Mouse (Mus musculus): ENCODE measurements at regions not wholly inside any gene's neighbourhood (a gene's known extent, or its start where the extent isn't known, plus 50 kb on each side); places are given as distances from the start of the nearest gene placed in this dataset.

DNA sequence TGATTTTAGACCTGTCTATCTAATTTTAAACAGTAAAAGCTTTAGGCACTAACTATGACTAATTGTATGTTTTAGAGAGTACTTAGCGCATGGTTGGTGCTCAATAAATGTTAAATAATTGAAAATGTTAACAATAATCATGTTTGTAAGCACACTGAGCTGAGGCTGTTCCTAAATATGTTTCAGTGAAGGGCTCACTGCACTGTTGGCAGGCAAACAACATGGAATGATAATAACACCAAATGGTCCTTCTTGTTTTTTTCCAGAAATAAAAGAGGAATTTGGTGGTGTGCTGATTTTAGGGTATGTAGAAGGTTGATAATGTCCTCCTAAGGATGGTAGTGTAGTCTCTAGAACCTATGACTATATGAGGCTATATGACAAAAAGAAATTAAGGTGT lies 72.0 kb upstream of the Gm10260 start:
- 73% methylated on average over 1 of the region's 1 CpGs for WGBS
- no peak overlapping the region for H3K27ac ChIP-seq (ENCODE audit: low read depth, low read length)
- no peaks in the 10 kb centered on the region for H3K9me3 ChIP-seq (ENCODE audit: control insufficient read depth)
- H3K4me3 ChIP-seq (ENCODE audit: low read depth, low read length): no peak overlapping the region
- no peaks in the 10 kb centered on the region for H3K36me3 ChIP-seq (ENCODE audit: control insufficient read depth, insufficient read depth)
- ATAC-seq: no peak
- H3K27me3 ChIP-seq (replicated peaks; ENCODE audit: control insufficient read depth, insufficient read depth, low read length): no peaks in the 10 kb centered on the region
- peaks cover 6% of the 10 kb centered on the region; the same call in 1 of the 2 replicates for H3K4me1 ChIP-seq (replicated peaks; ENCODE audit: control insufficient read depth, insufficient read depth, low read length)
- no peak overlapping the region for H3K9ac ChIP-seq (ENCODE audit: low read depth, low read length)
- H3K4me2 ChIP-seq (replicated peaks; ENCODE audit: low read depth): no peak overlapping the region
- TF ChIP-seq CTCF (IDR thresholded peaks at IDR 0.05; ENCODE audit: low read depth): no peak

- no peak overlapping the region for H3K9ac ChIP-seq (ENCODE audit: low read depth, low read length)
- H3K36me3 ChIP-seq (ENCODE audit: control insufficient read depth, insufficient read depth): no peaks in the 10 kb centered on the region
- H3K4me2 ChIP-seq (replicated peaks; ENCODE audit: low read depth): no peak overlapping the region
- H3K4me1 ChIP-seq (replicated peaks; ENCODE audit: control insufficient read depth, insufficient read depth, low read length): 0 out of 2 replicates have a peak, but pooled peaks cover 2% of the 10 kb centered on the region
- 66% methylated on average over 5 of the region's 5 CpGs for WGBS
- no peak for TF ChIP-seq CTCF (IDR thresholded peaks at IDR 0.05; ENCODE audit: low read depth)
- ATAC-seq: no peak
- H3K27ac ChIP-seq (ENCODE audit: low read depth, low read length): no peak overlapping the region
- no peak overlapping the region for H3K4me3 ChIP-seq (ENCODE audit: low read depth, low read length)
- H3K9me3 ChIP-seq (ENCODE audit: control insufficient read depth): no peaks in the 10 kb centered on the region
- H3K27me3 ChIP-seq (replicated peaks; ENCODE audit: control insufficient read depth, insufficient read depth, low read length): no peaks in the 10 kb centered on the region
Observed at GRCm38 (mm10) chr13:97831839-97832238, 71.4 kb upstream of the Gm10260 start.

DNA sequence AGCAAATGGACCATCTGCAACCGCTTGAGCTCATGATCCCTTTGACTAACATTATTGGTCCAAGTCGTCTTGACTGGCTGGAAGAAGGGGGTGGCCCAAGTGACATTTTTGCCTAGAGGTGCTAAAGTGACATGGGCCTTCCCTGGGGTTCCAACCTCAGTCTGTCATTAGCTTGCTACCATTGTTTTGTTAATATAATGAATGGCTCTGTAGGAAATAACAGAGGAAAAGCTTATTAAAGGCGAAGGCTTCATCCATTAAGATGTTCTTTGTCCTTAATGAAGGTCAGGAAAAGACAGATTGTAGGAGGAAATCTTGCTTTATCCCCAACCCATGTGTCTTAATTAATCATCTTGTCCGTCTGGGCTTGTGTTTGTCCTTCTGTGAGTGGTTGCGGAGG lies 69.1 kb upstream of the Gm10260 start:
- Histone ChIP-seq H3K4me2 (replicated peaks; ENCODE audit: low read depth) (no peak overlapping the region), H3K27ac (ENCODE audit: low read depth, low read length) (no peak overlapping the region), H3K4me3 (ENCODE audit: low read depth, low read length) (no peak overlapping the region), H3K9ac (ENCODE audit: low read depth, low read length) (no peak overlapping the region), H3K9me3 (ENCODE audit: control insufficient read depth) (no peaks in the 10 kb centered on the region), H3K4me1 (replicated peaks; ENCODE audit: control insufficient read depth, insufficient read depth, low read length) (0 out of 2 replicates have a peak, but pooled peaks cover 2% of the 10 kb centered on the region), H3K27me3 (replicated peaks; ENCODE audit: control insufficient read depth, insufficient read depth, low read length) (no peaks in the 10 kb centered on the region), H3K36me3 (ENCODE audit: control insufficient read depth, insufficient read depth) (no peaks in the 10 kb centered on the region)
- ATAC-seq: no peak
- no peak for TF ChIP-seq CTCF (IDR thresholded peaks at IDR 0.05; ENCODE audit: low read depth)
- 62% methylated on average over 5 of the region's 5 CpGs for WGBS

DNA sequence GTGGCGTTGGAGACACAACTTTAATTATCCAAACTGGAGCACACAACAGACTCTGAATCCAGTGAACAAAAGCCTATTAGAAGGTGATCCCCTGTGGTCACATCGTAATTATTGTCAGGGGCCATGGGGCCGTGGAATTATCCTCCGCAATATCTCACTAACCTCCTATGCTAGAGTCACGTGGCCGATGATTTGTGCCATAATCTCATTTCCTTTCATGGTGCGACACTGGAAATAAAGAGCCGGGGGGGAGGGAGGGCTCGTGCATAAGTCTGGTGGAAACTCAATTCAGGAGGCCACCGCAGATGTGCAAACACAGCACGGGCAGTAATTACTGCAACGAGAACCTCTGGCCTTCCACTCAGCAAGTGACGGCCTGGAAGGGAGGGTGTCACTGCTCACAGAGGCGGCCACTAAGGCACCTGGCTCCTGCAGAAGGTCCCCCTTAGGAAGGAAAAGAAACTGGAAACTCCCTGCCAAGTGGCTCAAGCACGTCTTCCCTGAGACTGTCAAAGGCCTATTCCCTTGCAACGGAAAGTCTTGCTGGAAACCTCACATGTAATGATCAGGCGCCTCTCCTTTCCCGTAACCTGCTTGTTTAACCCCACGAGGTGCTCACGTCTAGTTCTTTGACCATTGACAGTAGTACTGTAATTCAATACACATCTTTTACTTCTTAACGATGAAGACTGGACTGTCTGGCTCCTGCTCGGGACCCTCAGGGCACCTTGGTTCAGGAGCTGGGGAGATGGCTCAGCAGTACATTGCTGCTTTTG lies 65.6 kb upstream of the Gm10260 start:
- Histone ChIP-seq H3K4me2 (replicated peaks; ENCODE audit: low read depth) (peak overlapping the region; percentile 37), H3K27ac (ENCODE audit: low read depth, low read length) (no peak overlapping the region), H3K36me3 (ENCODE audit: control insufficient read depth, insufficient read depth) (no peaks in the 10 kb centered on the region), H3K9ac (ENCODE audit: low read depth, low read length) (no peak overlapping the region), H3K4me1 (replicated peaks; ENCODE audit: control insufficient read depth, insufficient read depth, low read length) (no peaks in the 10 kb centered on the region), H3K27me3 (replicated peaks; ENCODE audit: control insufficient read depth, insufficient read depth, low read length) (no peaks in the 10 kb centered on the region), H3K9me3 (ENCODE audit: control insufficient read depth) (no peaks in the 10 kb centered on the region), H3K4me3 (ENCODE audit: low read depth, low read length) (no peak overlapping the region)
- no peak for TF ChIP-seq CTCF (IDR thresholded peaks at IDR 0.05; ENCODE audit: low read depth)
- ATAC-seq: no peak
- WGBS: 39% methylated on average over 22 of the region's 22 CpGs

DNA sequence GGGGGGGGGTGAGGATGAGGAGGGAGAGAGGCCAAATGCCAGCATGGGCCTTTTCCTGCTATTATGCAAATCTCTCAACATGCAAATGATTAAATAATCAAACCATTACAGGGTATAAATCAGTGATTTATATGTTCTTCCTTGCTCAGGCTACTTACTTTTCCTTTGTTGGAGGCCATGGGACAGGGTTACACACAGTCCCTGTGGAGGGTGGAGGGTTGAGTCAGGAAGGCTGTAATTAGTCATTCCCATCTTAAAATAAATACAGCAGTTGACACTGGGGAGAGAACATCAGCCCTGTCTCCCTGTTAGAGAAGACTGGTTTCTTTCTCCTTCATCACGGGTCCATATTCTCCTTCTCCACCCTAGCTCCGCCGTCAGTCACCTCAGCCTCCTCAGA lies 64.9 kb upstream of the Gm10260 start:
- Histone ChIP-seq H3K4me3 (ENCODE audit: low read depth, low read length) (no peak overlapping the region), H3K9me3 (ENCODE audit: control insufficient read depth) (no peaks in the 10 kb centered on the region), H3K27me3 (replicated peaks; ENCODE audit: control insufficient read depth, insufficient read depth, low read length) (no peaks in the 10 kb centered on the region), H3K36me3 (ENCODE audit: control insufficient read depth, insufficient read depth) (no peaks in the 10 kb centered on the region), H3K4me2 (replicated peaks; ENCODE audit: low read depth) (0 out of 2 replicates have a peak overlapping the region, but pooled peaks have one; percentile 37), H3K27ac (ENCODE audit: low read depth, low read length) (no peak overlapping the region), H3K9ac (ENCODE audit: low read depth, low read length) (no peak overlapping the region), H3K4me1 (replicated peaks; ENCODE audit: control insufficient read depth, insufficient read depth, low read length) (no peaks in the 10 kb centered on the region)
- 67% methylated on average over 3 of the region's 3 CpGs for WGBS
- no peak for ATAC-seq
- TF ChIP-seq CTCF (IDR thresholded peaks at IDR 0.05; ENCODE audit: low read depth): no peak

GRCm38 (mm10) chr13:97824071-97824716 lies 63.8 kb upstream of the Gm10260 start:
- H3K4me3 ChIP-seq (ENCODE audit: low read depth, low read length): no peak overlapping the region
- H3K9me3 ChIP-seq (ENCODE audit: control insufficient read depth): no peaks in the 10 kb centered on the region
- H3K9ac ChIP-seq (ENCODE audit: low read depth, low read length): no peak overlapping the region
- H3K27me3 ChIP-seq (replicated peaks; ENCODE audit: control insufficient read depth, insufficient read depth, low read length): no peaks in the 10 kb centered on the region
- peak overlapping the region; percentile 27 for H3K4me2 ChIP-seq (replicated peaks; ENCODE audit: low read depth)
- no peaks in the 10 kb centered on the region for H3K4me1 ChIP-seq (replicated peaks; ENCODE audit: control insufficient read depth, insufficient read depth, low read length)
- no peak overlapping the region for H3K27ac ChIP-seq (ENCODE audit: low read depth, low read length)
- WGBS: 49% methylated on average over 20 of the region's 20 CpGs
- TF ChIP-seq CTCF (IDR thresholded peaks at IDR 0.05; ENCODE audit: low read depth): no peak
- H3K36me3 ChIP-seq (ENCODE audit: control insufficient read depth, insufficient read depth): no peaks in the 10 kb centered on the region
- ATAC-seq: no peak
